Mouse (Mus musculus) liver, embryonic 14.5 days (tissue): ENCODE data around the gene Rpl3l.

Experiments used
- CTCF ChIP-seq: IDR thresholded peaks from 2 replicates; pipeline ENCODE4 v1.5.1; 2016; ENCODE audit warnings: antibody characterized with exemption, low read depth, control low read depth
- EP300 ChIP-seq: IDR thresholded peaks from 2 replicates; pipeline ENCODE4 v1.6.1; 2016; ENCODE audit warnings: antibody characterized with exemption, low read depth

DNA sequence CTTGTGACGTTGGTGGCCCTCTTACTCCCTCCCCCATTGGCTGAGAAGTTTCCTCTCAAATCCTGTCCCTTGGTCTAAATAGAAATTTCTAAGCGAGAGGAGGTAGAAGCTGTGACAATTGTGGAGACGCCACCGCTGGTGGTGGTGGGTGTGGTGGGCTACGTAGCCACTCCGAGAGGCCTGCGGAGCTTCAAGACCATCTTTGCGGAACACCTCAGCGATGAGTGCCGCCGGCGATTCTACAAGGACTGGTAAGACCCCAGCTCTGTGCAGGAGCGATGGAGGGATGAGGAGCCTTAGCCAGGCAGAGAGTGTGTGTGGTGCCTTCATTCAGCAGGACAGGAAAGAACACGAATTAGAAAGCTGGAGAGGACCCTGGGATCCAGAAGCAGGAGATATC lies 3.2 kb downstream of the Rpl3l start:
- TF ChIP-seq CTCF = no peak
- TF ChIP-seq EP300 = no peak
